Mouse (Mus musculus) Patski (cell line): ENCODE results near the gene Slc12a1. TPM values are rescaled to one million over a fixed set of nuclear protein-coding genes. Genes with fewer than 3 reads are reported as not detected.

ENCODE experiments used
- ATAC-seq: fragments of 100-300 bp; one replicate; pipeline ENCODE4 v1.8.0; 2021
- CTCF ChIA-PET: fragments of 350-600 bp; sonication (Branson Sonifier 250); formaldehyde crosslinking; loops from one replicate; lab custom pipeline; 2022; ENCODE audit warnings: inconsistent platforms; lab: Charles Lee
- POLR2A ChIA-PET: fragments of 350-600 bp; sonication (Branson Sonifier 250); formaldehyde crosslinking; loops from one replicate; lab custom pipeline; 2022; ENCODE audit warnings: antibody characterized with exemption, inconsistent platforms; lab: Charles Lee
- DNase-seq: peaks from one replicate; pipeline ENCODE4 v3.0.0-alpha.2; 2011; ENCODE audit warnings: low read depth, low spot score
- H3K27me3 ChIP-seq: fragments of 371-371 bp; one replicate; pipeline ENCODE4 v1.5.1; 2021
- CTCF ChIP-seq: fragments of 100-300 bp; IDR thresholded peaks from one replicate; pipeline ENCODE4 v1.5.1; 2021
- in situ Hi-C: fragments of 300-500 bp; cut with MboI; formaldehyde crosslinking; loops from 3 replicates; pipeline ENCODE4 v1.11.1; 2018; ENCODE audit warnings: low pct_unique_long_range_greater_than_20kb, mixed read lengths
- polyA plus RNA-seq: library from polyadenylated mRNA; unstranded; gene quantifications from one replicate; pipeline ENCODE4 v1.2.3, GENCODE M21; 2021

Slc12a1 gene
- polyA plus RNA-seq, 1 experiment from 2014 or later = 0.09 TPM

GRCm38 (mm10) chr2:125233537-125233936 is 81.2 kb downstream of the Slc12a1 start:
- H3K27me3 ChIP-seq = no peaks in the 10 kb centered on the region
- POLR2A ChIA-PET = no interaction called here
- ATAC-seq (no peak), DNase-seq (no peak)
- in situ Hi-C loops = no loop called here
- CTCF ChIA-PET = interaction anchor here (1.2 to 1.3 kb wide), 2 partner anchors 11 to 16 kb away, joined by 4 to 5 read pairs; no protein-coding TSS in a partner anchor
- TF ChIP-seq CTCF = no peak

DNA sequence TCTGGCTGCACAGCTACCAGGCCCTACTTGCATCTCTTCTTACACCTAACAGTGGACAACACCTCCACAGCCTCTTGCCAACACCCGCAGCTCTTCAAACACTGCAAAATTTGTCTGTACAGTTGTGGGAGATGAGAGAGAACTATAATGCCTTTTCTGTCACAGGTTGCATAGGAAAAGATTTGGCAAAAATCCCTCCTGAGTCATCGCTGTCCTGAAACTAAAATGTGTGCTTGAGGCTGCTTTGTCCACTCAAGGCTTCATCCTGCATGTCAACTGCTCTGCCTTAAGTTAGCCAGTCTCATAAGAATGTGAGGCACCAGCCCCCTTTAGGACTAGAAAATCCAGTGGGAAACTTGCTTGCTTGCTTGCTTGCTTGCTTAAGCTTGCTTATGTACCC is 81.7 kb downstream of the Slc12a1 start:
- ATAC-seq (no peak), DNase-seq (no peak)
- CTCF ChIA-PET = interaction anchor here (1.2 to 1.3 kb wide), 2 partner anchors 11 to 16 kb away, joined by 4 to 5 read pairs; no protein-coding TSS in a partner anchor
- in situ Hi-C loops = no loop called here
- H3K27me3 ChIP-seq = no peaks in the 10 kb centered on the region
- POLR2A ChIA-PET = no interaction called here
- no peak for TF ChIP-seq CTCF

- no peak for ATAC-seq
- POLR2A ChIA-PET = interaction anchor here (0.9 kb wide), 1 partner anchor 21 kb away, joined by 4 read pairs; no protein-coding TSS in a partner anchor
- no peak for DNase-seq
- in situ Hi-C loops = no loop called here
- no peaks in the 10 kb centered on the region for H3K27me3 ChIP-seq
- CTCF ChIA-PET = interaction anchor here (1.6 kb wide), 1 partner anchor 12 kb away, joined by 5 read pairs; no protein-coding TSS in a partner anchor
- no peak for TF ChIP-seq CTCF
Measured at GRCm38 (mm10) chr2:125245545-125246285, 93.4 kb downstream of the Slc12a1 start.

- TF ChIP-seq CTCF = no peak
- in situ Hi-C loops = no loop called here
- H3K27me3 ChIP-seq = no peaks in the 10 kb centered on the region
- ChIA-PET CTCF (no interaction called here), POLR2A (no interaction called here)
- DNase-seq = no peak
- no peak for ATAC-seq
Measured at GRCm38 (mm10) chr2:125246669-125247068, 94.4 kb downstream of the Slc12a1 start.

DNA sequence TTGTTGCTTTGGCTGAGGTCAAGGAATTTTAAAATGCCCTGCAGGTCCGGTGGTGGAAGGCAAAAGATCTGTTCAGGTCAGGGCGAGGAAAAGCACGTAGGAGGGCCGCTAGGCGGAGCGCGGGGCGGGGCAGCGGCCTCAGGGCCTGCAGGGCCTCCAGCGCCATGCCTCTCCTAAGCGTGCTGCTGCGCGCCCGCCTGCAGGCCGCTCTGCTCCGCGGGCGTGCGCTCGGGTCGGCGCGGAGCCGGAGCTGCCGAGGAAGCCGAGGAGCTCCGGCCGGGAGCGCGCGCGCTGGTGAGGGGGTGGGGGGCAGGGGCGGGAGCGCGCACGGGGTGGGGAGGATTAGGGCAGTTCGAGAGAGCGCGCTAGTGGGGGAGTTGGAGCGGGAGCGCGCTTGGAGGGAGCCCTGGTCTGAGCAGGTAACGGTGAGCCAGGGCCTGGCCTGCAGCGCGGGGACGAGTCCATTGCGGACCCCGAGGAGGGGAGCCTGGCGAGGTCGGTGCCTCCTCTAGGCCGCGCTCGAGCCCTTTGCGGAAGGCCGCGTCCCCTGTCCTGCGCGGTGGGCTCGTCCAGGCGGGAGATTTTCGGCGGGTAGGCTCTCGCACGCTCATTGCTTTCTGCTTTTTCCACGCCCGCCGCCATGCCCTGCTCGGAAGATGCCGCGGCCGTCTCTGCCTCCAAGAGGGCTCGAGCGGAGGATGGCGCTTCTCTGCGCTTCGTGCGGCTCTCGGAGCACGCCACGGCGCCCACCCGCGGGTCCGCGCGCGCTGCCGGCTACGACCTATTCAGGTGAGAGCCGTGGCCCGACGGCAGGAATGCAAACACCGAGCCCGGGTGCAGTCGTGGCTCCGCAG is 95.0 kb downstream of the Slc12a1 start, which contains the start of gene Dut:
Gene Dut (plus strand): TSS at position 83 of the 854 bp plus-strand sequence.
- H3K27me3 ChIP-seq = no peaks in the 10 kb centered on the region
- in situ Hi-C loops = no loop called here
- CTCF ChIA-PET = no interaction called here
- POLR2A ChIA-PET = no interaction called here
- ATAC-seq = peak; percentile 99
- DNase-seq = peak; percentile 76
- TF ChIP-seq CTCF = peak; percentile 47

DNA sequence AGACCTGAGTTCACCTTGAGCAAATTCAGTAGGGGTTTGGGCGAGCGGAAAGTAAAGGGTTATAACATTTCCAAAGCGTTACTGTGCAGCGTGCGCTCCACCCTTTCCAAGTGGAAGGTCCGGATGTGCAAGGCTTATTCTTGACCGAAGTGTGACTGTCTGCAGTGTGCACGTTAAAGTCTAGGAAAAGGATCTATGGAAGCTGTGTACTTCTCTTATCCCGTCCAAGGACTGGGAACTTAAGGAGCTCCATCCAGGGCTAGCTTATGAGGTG is 95.6 kb downstream of the Slc12a1 start:
- CTCF ChIA-PET = interaction anchor here (1.5 kb wide), 1 partner anchor 366 kb away, joined by 3 read pairs; no protein-coding TSS in a partner anchor
- in situ Hi-C loops = no loop called here
- no peaks in the 10 kb centered on the region for H3K27me3 ChIP-seq
- POLR2A ChIA-PET = no interaction called here
- DNase-seq = no peak
- ATAC-seq = peak; percentile 27
- no peak for TF ChIP-seq CTCF

DNA sequence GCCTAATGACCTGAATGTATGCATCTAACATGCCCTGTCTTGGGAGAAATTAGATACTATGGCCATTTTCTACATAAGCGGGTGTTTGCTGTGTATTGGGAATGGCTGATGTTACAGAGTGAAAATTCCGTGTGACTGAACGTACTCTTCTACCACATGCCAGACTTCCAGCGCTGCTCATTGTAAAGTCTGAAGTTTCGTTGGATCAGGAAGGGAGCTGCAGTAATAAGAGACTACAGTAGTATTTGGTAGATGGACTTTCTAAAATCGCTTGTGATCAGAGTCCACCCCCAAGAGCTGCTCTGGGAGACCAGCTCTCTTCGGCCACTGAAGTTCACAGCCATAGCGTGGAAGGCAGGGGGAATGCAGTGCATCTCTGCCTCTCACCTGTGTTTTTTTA is 96.0 kb downstream of the Slc12a1 start:
- ChIA-PET CTCF (interaction anchor here (1.2 to 1.5 kb wide), 2 partner anchors 85 to 365 kb away, joined by 3 read pairs; no protein-coding TSS in a partner anchor), POLR2A (no interaction called here)
- ATAC-seq (no peak), DNase-seq (no peak)
- in situ Hi-C loops = no loop called here
- H3K27me3 ChIP-seq = no peaks in the 10 kb centered on the region
- TF ChIP-seq CTCF = no peak

DNA sequence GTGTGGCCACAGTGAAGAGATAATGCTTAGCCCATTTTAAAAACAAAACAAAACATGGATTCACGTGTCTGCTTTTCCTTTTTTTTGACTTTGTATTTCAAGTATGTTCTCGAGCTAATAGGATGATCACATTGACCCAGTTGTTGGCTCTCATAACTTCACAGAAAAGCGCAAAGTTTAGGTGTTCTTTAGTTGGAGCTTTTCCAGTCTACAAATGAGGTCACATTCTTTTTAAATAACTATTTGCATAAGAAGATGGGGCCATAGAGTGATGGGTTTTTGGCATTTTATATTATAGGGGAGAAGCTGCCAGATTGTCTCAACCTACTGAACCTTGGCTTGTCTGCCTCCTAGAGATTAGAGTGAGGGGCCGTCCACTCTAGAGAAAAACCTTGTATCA is 97.0 kb downstream of the Slc12a1 start:
- ChIA-PET POLR2A (no interaction called here), CTCF (interaction anchor here (0.8 to 1.8 kb wide), 10 partner anchors 9 to 364 kb away, joined by 3 to 9 read pairs (median 4); no protein-coding TSS in a partner anchor)
- no peak for TF ChIP-seq CTCF
- DNase-seq (no peak), ATAC-seq (no peak)
- in situ Hi-C loops = no loop called here
- H3K27me3 ChIP-seq = no peaks in the 10 kb centered on the region

DNA sequence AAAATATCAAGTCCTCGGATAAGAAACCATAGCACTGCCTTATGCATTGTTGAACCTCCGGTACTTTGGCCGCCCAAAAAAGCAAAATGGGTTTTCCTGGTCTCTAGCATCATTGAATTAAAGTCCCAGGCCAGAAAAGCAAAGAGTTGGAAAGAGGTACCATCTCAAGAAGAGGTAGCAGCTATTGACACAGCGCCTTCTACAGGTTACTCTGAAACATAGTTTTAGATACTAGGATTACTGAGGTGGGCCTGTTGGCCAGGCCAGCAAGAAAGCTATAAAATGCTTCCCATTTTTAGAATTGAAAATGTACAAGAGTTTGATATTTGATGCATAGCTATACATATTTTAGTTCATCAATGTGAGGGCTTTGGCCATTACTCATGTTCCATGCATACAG is 97.6 kb downstream of the Slc12a1 start:
- DNase-seq (no peak), ATAC-seq (no peak)
- CTCF ChIA-PET = interaction anchor here (0.7 to 1.8 kb wide), 10 partner anchors 8 to 356 kb away, joined by 3 to 9 read pairs (median 4); no protein-coding TSS in a partner anchor
- in situ Hi-C loops = no loop called here
- POLR2A ChIA-PET = no interaction called here
- H3K27me3 ChIP-seq = no peaks in the 10 kb centered on the region
- TF ChIP-seq CTCF = peak; percentile 42

- in situ Hi-C loops = no loop called here
- no peaks in the 10 kb centered on the region for H3K27me3 ChIP-seq
- no peak for TF ChIP-seq CTCF
- ChIA-PET CTCF (no interaction called here), POLR2A (no interaction called here)
- DNase-seq (no peak), ATAC-seq (no peak)
Measured at GRCm38 (mm10) chr2:125251781-125252180, 99.5 kb downstream of the Slc12a1 start.

GRCm38 (mm10) chr2:125252275-125252674 is 100.0 kb downstream of the Slc12a1 start:
- ChIA-PET POLR2A (no interaction called here), CTCF (interaction anchor here (1.0 kb wide), 1 partner anchor 38 kb away, joined by 3 read pairs; no protein-coding TSS in a partner anchor)
- H3K27me3 ChIP-seq = no peaks in the 10 kb centered on the region
- in situ Hi-C loops = no loop called here
- ATAC-seq (no peak), DNase-seq (no peak)
- peak; percentile 73 for TF ChIP-seq CTCF
